Mouse (Mus musculus): Measurements from ENCODE around the gene Ankrd13a.
A peak's percentile ranks its signal among the peaks of the same experiment; 100 is the strongest.

Ankrd13a gene

DNA sequence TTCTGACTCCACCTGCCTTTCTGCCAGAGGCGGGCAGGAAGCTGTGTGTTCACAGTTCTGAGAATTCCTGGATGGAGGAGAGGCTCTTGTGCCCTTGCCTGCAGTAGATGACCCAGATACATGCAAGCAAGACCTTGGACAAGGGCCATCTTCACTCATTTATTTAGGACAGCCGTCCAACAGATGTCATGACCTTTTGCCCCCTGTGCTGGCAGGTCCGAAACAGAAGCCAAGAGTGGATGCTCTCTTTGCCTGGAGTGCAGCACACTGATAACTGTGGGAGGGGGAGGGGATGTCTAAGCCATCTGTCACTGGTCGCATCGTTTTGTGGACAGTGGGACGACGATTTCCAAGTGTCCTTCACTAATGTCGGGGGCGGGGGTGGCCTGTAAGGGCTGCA lies 20.8 kb downstream of the Ankrd13a start:
- ATAC-seq (ENCODE audit: insufficient number of reproducible peaks, low FRiP score, low TSS enrichment) = no peak

DNA sequence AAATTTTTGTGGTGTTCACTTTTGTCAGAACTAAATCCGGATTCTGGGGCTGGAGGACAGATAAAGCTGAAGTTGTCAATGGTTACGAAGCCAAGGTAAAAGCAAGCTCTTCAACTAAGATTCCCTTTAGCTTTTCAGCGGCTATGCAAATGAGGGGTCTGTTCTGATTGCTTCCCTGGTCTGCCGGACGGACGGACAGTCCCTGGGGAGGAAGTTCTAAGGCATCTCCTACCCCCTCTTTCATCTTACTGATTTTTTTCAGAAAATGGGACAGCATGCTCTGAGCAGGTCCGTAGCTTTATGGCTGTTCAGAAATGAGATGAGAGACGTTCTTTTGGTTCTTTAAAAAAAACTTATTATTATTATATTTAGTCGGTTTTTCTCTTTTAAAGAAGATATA lies 21.2 kb downstream of the Ankrd13a start:
- no peak for ATAC-seq (ENCODE audit: insufficient number of reproducible peaks, low FRiP score, low TSS enrichment)

DNA sequence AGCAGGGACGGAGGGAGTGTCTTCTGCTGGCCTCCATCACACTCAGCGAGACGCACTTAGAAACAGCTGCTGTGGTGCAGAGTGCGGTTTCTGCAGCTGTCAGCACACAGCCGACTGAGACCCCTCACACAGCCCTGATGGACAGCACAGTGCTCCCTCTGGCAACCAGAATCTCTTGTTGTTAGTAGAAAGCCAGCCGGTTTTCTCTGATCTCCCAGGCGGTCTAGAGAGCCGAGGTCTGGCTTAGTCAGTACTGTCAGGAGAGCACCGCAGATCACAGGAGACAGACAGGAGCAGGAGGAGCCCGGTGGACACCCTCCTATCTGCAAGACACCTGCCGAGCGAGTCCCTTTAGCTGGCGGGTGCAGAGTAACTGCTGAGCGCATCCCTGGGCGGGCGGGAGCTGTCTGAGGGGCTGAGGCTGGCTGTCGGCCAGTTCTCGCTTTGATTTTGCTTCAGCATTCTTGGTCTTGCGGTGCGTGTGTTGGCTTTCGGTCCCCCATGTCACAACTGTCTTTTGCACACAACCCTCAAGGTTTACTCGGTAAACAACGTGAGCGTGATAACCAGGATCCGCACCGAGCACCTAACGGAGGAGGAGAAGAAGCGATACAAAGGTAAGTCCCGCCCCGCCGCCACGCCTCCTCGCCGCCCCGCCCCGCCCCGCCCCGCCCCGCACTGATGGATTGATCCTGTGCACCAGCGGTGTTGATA lies 22.0 kb downstream of the Ankrd13a start:
- 0 out of 2 replicates have a peak, but pooled peaks have one; percentile 27 for ATAC-seq (ENCODE audit: insufficient number of reproducible peaks, low FRiP score, low TSS enrichment)

DNA sequence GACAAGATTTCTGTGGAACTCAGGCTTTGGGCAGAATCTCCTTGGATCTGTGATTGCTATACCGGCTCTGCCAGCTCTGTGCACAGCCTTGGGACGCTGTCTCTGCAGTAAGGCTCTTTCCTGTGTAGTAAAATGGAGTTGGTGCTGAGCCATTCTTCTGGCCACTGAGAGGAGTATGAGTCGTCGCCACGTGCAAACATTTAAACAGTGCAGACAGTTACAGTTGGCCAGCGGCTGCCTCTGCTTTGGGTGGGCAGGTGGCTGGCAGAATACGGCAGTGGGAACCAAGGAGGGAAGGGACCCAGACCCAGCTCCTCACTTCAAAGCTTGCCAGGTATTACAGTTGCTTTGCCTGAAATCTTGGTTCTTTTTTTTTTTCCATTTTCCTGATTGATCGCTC lies 22.8 kb downstream of the Ankrd13a start:
- ATAC-seq (ENCODE audit: insufficient number of reproducible peaks, low FRiP score, low TSS enrichment) = no peak

DNA sequence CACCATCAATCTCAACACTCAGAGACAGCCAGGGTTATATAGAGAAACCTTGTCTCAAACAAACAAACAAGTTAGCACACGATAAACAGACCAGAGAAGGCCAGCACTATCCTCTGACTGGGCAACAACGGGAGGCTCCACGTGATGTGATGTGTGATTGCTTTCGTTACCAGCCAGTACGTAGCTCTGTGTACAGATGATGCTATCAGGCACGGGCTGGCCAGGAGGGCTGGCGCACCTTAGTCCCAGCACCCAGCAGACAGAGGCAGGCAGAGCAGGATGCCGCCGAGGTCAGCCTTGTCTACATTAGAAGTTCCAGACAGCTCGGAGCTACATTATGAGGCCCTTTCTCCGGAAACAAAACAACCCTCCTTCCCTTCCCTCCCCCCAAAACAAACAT lies 25.4 kb downstream of the Ankrd13a start:
- no peak for ATAC-seq (ENCODE audit: insufficient number of reproducible peaks, low FRiP score, low TSS enrichment)

DNA sequence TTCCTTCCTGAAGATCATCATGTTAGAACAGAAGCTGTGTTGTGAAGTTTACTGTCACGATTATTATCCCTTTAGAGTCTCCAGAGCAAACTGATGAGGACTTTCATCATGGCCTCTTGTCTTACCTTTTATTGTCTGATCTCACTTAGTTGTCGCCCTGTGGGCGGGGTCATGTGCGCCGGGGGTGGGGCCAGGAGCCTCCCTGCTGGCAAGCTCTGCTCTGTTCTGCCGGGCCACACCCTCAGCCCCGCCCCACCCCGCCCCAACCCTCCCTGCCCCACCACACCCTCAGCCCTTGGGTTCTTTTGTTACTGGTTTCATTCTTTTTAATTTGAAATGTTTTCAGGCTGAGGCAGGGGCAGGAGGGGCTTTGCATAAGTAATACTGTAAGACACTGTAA lies 26.6 kb downstream of the Ankrd13a start:
- no peak for ATAC-seq (ENCODE audit: insufficient number of reproducible peaks, low FRiP score, low TSS enrichment)

DNA sequence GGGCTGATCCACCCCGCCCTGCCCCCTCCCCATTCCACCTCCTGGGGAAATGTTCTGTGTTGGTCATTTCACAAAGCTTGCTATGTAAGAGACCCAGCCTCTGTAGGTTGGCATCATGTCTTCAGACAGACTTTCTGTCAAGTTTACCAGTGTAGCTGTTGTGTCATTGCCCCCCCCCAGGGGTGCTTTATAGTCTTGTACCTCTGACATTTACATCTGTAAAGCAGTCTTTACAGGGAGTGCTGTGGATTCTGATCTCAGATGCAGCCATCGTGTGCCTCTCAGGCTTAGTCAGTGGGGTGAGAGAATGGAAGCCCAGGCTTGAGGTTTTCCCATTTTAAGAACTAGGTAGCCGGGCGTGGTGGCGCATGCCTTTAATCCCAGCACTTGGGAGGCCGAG lies 27.4 kb downstream of the Ankrd13a start:
- ATAC-seq (ENCODE audit: insufficient number of reproducible peaks, low FRiP score, low TSS enrichment) = no peak

DNA sequence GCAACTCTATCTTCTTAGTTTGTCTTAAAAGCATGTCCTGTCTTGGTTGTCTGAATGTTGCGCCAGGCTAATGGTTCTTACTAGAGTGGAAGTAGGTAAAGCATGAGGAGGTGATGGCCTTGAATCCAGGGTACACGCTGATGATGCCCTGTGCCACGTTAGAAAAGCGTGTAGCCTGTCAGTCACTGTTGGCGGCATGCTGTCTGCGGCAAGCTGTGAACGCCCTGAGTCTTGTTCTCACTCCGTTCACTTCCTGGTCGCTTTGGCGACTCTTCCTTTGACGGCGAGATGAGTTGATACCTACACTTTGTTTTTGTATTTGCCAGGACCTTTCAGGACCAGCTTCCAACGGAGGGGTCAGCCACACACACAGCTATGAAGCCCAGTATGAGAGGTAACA lies 28.8 kb downstream of the Ankrd13a start:
- ATAC-seq (ENCODE audit: insufficient number of reproducible peaks, low FRiP score, low TSS enrichment) = no peak

DNA sequence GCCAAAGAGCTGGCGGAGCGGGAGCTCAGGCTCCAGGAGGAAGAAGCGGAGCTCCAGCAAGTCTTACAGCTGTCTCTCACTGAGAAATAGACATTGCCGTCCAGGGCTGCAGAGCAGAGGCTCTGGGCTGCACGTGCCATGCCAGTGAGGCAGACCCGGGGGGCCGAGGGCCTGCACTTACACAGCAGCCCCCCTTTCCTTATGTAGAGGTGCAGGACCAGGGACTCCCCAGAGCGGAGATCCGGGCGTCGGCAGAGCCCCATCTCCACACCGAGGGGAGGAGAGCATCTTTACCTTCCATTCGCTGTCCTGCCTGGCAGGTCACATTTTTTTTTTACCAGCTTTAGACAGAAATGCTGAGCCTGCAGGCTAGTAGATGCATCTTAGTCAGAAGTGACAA lies 29.9 kb downstream of the Ankrd13a start:
- no peak for ATAC-seq (ENCODE audit: insufficient number of reproducible peaks, low FRiP score, low TSS enrichment)

DNA sequence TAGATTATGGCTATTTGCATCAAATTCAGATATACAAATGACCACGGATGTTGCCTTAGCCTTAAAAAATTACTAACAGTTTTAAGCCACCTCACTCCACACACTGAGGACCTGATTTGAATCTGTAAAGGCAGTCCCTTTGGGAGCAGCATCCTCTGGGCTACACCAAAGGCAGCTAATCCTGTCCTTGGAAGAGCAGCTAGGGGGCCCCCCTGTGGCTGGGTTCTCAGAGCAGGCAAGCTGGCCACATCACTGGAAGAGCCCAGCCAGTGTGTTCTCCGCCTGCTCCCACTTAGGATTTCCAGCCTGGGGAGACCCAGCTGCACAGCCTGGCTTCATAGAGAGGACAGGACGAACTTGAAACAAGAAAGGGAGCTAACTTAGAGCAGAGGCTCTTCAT lies 30.5 kb downstream of the Ankrd13a start:
- no peak for ATAC-seq (ENCODE audit: insufficient number of reproducible peaks, low FRiP score, low TSS enrichment)

DNA sequence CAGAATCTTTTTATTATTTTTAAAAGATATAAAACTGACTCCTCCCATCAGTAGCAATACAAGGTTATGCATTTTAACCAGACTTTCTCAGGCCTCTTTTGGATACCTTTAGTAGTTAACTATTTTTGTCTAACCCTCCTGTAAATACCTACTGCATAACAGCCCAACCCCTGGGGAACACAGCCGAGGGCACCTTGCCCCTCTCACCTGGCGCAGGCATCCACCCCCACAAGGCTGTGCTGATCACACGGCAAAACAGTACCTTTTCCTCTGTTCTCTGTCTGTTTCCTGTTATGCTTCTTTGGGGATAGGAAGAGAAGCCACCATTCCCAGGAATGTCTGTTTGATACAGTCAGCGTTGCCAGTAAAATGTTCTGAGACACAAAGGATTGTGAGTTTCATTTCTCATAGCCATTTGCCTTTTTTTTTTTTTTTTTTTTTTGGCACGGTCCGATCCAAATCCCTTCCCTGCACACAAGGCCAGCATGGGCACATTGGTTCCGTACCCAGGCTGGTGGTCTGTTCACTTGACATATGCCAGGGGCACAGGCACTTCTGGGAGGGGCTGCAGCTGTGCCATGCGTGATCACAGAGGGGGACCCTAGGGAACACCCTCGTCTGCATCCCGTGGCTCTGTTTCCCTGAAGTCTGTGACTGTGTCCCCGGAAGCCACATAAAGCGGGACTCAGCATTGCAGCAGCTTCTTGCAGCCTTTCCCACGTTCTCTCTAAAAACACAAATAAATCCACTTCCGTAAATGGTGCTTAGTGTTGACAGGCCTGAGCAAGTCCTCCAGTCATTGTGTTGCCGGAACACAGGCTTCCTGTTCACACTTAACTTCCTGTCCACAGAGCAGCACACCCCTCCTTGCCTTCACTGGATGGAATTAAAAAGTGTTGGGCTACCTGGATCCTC lies 31.2 kb downstream of the Ankrd13a start:
- ATAC-seq (ENCODE audit: insufficient number of reproducible peaks, low FRiP score, low TSS enrichment) = no peak

DNA sequence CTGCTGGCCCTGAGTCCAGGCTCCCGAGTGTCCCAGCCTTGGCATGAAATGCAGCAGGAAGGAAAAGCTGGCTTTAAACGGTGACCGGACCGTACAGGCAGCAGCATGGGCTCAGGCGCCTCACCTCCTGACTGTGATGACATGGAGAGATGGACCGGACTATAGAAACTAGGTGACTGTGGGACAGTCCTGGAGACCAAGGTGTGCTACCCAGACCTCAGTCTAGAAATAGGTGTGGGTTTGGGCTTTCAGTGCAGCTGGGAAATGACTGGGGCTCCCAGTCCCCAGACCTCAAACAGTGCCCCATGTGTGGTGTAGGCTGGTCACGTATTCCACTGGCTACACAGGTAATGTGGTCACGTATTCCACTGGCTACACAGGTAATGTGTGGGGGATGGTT lies 32.2 kb downstream of the Ankrd13a start:
- no peak for ATAC-seq (ENCODE audit: insufficient number of reproducible peaks, low FRiP score, low TSS enrichment)

DNA sequence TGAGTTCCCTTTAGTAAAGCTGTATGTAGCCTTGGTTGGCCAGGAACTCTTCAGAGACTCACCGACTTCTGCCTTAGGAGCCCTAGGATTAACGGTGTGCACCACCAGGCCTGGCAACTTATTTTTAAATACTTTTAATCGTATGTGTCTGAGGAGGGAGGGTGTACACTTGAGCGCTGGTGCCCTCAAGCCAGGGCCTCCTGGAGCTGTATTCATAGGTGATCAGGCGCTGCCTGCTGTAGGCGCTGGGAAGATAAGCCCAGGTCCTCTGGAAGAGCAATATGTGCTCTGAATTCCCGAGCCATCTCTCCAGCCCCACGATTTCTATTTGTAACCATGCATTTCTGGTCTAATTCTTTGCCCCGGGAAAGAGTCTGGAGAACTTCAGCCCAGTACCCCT lies 32.6 kb downstream of the Ankrd13a start:
- ATAC-seq (ENCODE audit: insufficient number of reproducible peaks, low FRiP score, low TSS enrichment) = no peak

DNA sequence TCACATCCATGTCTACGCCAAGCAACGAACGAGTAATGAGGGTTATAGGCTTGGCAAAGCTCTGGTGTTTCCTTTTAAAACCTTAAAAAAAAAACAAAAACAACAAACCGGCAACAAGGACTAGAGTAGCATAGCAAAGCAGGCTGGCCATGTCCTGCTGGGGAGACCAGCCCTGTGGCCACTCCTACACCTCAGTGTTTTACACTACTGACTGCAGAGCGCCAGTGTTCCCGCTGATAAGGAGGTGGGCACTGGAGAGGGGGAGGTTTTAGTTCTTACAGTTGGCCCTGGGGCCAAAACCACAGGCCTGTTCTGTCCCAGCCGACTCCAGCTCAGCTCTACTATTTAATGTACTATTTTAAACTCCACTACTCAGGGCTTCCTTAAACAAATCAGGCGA lies 33.0 kb downstream of the Ankrd13a start:
- ATAC-seq (ENCODE audit: insufficient number of reproducible peaks, low FRiP score, low TSS enrichment) = no peak

DNA sequence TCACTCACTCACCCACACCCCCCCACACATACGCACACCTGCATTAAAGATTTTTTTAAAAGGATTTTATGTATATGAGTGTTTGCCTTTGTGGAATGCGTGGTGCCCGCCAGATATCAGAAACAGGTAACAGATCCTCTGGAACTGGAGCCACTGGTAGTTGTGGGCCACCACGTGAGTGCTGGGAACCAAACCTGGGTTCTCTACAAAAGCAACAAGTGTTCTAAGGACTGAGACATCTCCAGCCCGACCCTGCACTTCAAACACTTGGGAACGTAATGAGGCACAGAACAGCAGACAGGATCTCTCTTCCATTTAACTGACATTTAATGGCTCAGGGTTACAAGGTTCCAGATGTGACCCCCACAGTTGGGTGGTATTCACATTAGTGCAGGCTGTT lies 33.4 kb downstream of the Ankrd13a start:
- ATAC-seq (ENCODE audit: insufficient number of reproducible peaks, low FRiP score, low TSS enrichment) = no peak

DNA sequence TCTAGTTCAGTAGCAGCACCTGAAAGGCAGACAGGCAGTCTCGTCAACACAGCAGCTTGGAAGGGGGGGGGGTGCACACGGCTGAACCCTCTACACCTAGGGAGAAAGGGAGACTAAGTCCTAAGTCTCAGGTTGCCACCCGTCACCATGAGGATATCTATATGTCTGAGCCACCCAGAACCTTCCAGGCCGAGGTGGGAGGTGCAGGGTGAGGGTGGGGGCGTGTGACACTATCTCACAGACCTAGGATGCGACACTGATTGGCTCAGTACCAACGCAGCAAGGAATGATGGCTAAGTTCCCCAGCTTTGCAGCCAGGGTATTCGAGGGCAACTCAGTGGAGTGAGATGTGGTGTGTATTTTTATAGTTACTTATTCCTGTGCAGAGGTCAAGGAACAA lies 33.9 kb downstream of the Ankrd13a start:
- no peak for ATAC-seq (ENCODE audit: insufficient number of reproducible peaks, low FRiP score, low TSS enrichment)

DNA sequence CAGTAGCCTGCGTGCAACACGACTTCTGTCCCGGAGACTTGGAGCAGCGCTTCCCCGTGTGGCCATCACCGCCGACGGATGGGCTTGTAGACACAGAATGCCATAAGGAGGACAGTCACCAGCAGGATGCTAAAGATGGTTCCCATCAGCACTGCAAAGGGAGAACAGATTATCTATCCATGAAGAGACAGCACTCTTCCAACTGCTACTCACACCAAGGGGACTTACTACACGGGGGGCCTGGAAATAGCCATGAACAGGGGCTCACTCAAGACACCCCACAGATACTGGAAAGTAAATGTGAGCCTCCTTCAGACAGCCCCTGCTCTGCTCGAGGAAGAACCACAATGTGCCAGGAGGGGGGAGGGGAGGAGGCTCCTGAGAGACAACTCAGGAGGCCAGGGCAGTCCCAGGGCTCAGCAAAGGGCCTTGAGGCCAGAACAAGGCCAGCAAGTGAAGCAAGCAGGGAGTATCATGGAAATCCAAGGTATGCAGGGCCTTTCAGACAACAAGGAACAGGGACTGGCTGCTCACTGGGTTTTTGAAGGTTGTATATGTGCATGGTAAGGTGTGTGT lies 34.8 kb downstream of the Ankrd13a start:
- no peak for ATAC-seq (ENCODE audit: insufficient number of reproducible peaks, low FRiP score, low TSS enrichment)

DNA sequence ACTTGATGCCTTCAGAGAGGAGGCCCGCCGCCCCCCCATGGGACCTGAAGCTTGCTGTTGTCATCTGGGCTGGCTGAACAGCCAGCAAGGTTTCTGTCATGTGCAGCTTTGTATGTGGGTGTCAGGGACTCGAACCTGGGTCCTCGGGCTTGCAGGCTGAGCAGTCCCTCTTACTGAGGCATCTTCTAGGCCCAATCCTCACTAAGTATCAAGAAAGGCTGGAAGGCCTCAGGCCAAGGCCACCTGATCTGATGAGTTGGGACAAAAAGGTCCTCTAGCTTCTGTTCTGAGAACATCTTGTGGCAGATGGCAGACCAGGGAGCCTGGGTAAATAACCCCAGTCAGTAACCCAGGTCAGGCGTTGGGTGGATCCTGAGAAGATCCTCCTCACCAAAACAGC lies 35.3 kb downstream of the Ankrd13a start:
- no peak for ATAC-seq (ENCODE audit: insufficient number of reproducible peaks, low FRiP score, low TSS enrichment)

DNA sequence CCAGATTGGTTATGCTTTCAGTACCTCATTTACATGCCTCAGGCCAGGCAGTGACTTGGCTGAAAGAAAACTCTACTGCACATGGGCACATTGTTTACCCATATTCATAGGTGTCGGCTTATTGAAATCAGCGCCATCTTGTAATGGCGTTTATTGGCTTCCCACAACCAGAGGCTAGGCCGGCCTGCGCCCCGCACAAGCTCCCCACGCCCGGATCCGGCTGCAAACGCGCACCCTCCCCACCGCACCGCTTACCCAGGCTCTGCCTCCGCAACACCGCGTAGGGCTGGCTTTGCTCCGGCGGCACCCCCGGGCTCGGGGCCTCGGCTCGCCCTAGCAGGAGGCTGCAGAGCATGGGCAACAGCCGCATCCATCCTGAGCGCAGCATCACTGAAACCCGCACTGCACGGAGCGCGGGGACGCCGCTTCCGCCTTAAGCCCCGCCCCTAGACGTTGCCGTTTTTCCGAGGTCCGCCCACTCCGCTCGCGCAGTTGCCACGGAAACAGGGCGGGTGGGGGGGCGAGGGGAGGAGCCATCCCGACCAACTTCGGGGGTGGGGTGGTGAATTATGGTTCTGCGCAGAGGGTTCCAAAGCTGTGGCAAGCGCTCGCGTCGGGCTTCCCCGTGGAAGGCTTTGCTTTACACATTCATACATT lies 39.2 kb downstream of the Ankrd13a start:
- ATAC-seq (ENCODE audit: insufficient number of reproducible peaks, low FRiP score, low TSS enrichment) = peak; percentile 91

DNA sequence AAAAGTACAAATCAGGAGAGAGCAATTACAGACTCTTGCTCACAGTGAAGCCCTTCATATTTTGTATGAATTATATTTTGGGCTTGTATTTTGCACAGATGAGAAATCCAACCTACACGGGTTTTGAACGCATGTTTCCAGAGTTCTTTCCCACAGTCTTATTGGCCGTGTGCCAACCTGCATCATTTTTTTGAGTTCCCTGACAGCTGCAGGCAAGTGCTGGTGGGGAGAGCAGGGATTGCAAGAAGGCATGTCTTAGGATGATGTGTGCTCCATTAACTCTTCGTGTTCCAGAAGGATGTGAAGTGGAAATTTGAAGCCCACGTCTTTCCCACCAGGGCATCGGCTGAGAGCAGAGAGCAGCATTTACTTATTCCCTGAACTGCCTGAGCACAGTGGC lies 42.1 kb downstream of the Ankrd13a start:
- ATAC-seq (ENCODE audit: insufficient number of reproducible peaks, low FRiP score, low TSS enrichment) = no peak

DNA sequence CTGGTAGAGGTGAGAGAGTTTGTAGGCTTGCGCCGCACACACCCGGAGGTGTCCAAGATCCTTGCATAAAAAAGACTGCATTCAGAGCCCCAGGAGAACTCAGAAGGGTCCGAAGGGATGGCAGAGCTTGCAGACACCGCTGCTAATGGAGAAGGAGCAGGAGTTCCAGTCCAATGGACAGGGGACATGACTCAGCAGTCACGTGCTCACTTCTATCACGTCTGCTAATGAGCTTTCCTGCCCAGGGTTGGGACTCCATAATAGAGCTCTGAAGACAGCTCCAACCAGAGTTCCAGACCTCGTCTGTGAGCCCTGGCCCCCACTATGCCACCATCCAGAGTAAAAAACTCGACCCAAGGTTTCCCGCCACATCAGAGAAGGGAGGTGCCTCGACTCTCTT lies 43.6 kb downstream of the Ankrd13a start:
- ATAC-seq (ENCODE audit: insufficient number of reproducible peaks, low FRiP score, low TSS enrichment) = no peak
